Mouse (Mus musculus): ENCODE measurements around the gene Podnl1. TPM values are rescaled to one million over a fixed set of nuclear protein-coding genes. Genes with fewer than 3 reads are reported as not detected.
A peak's percentile ranks its signal among the peaks of the same experiment; 100 is the strongest.

Gene Podnl1
- polyA plus RNA-seq, 1 experiment = 0.74 TPM

- H3K27ac ChIP-seq (ENCODE audit: insufficient read depth, low read depth, low read length) = no peak overlapping the region
- TF ChIP-seq POLR2A (IDR thresholded peaks at IDR 0.05; ENCODE audit: borderline replicate concordance, low read depth, low read length) (no peak), CTCF (IDR thresholded peaks at IDR 0.05; ENCODE audit: low read depth, low read length) (no peak)
- no peaks in the 10 kb centered on the region for H3K4me1 ChIP-seq (ENCODE audit: control insufficient read depth, insufficient read depth, low read length)
- H3K4me3 ChIP-seq (ENCODE audit: insufficient read depth, low read length) = no peak overlapping the region
Measured at GRCm38 (mm10) chr8:84122151-84122550, 3.6 kb upstream of the Podnl1 start.

GRCm38 (mm10) chr8:84126742-84127141 lies 953 bp downstream of the Podnl1 start:
- Histone ChIP-seq H3K4me3 (ENCODE audit: insufficient read depth, low read length) (no peak overlapping the region), H3K4me1 (ENCODE audit: control insufficient read depth, insufficient read depth, low read length) (no peaks in the 10 kb centered on the region), H3K27ac (ENCODE audit: insufficient read depth, low read depth, low read length) (no peak overlapping the region)
- TF ChIP-seq CTCF (IDR thresholded peaks at IDR 0.05; ENCODE audit: low read depth, low read length) = no peak

- Histone ChIP-seq H3K4me3 (ENCODE audit: insufficient read depth, low read length) (no peak overlapping the region), H3K27ac (ENCODE audit: insufficient read depth, low read depth, low read length) (no peak overlapping the region), H3K4me1 (ENCODE audit: control insufficient read depth, insufficient read depth, low read length) (no peaks in the 10 kb centered on the region)
- TF ChIP-seq CTCF (IDR thresholded peaks at IDR 0.05; ENCODE audit: low read depth, low read length) = no peak
- TF ChIP-seq POLR2A (IDR thresholded peaks at IDR 0.05; ENCODE audit: borderline replicate concordance, low read depth, low read length) = no peak
Measured at GRCm38 (mm10) chr8:84127202-84127901, 1.6 kb downstream of the Podnl1 start.

- H3K4me1 ChIP-seq (ENCODE audit: control insufficient read depth, insufficient read depth, low read length) = no peaks in the 10 kb centered on the region
- no peak overlapping the region for H3K27ac ChIP-seq (ENCODE audit: insufficient read depth, low read depth, low read length)
- TF ChIP-seq POLR2A (IDR thresholded peaks at IDR 0.05; ENCODE audit: borderline replicate concordance, low read depth, low read length) = no peak
- TF ChIP-seq CTCF (IDR thresholded peaks at IDR 0.05; ENCODE audit: low read depth, low read length) = no peak
- H3K4me3 ChIP-seq (ENCODE audit: insufficient read depth, low read length) = no peak overlapping the region
Measured at GRCm38 (mm10) chr8:84128277-84128676, 2.5 kb downstream of the Podnl1 start.

GRCm38 (mm10) chr8:84130806-84131205 lies 5.0 kb downstream of the Podnl1 start:
- H3K4me1 ChIP-seq (ENCODE audit: control insufficient read depth, insufficient read depth, low read length) = no peaks in the 10 kb centered on the region
- no peak overlapping the region for H3K4me3 ChIP-seq (ENCODE audit: insufficient read depth, low read length)
- no peak overlapping the region for H3K27ac ChIP-seq (ENCODE audit: insufficient read depth, low read depth, low read length)
- TF ChIP-seq CTCF (IDR thresholded peaks at IDR 0.05; ENCODE audit: low read depth, low read length) (no peak), POLR2A (IDR thresholded peaks at IDR 0.05; ENCODE audit: borderline replicate concordance, low read depth, low read length) (no peak)

GRCm38 (mm10) chr8:84132225-84132624 lies 6.4 kb downstream of the Podnl1 start:
- H3K27ac ChIP-seq (ENCODE audit: insufficient read depth, low read depth, low read length) = no peak overlapping the region
- no peak for TF ChIP-seq CTCF (IDR thresholded peaks at IDR 0.05; ENCODE audit: low read depth, low read length)
- no peak for TF ChIP-seq POLR2A (IDR thresholded peaks at IDR 0.05; ENCODE audit: borderline replicate concordance, low read depth, low read length)
- H3K4me3 ChIP-seq (ENCODE audit: insufficient read depth, low read length) = no peak overlapping the region
- no peaks in the 10 kb centered on the region for H3K4me1 ChIP-seq (ENCODE audit: control insufficient read depth, insufficient read depth, low read length)

- no peaks in the 10 kb centered on the region for H3K4me1 ChIP-seq (ENCODE audit: control insufficient read depth, insufficient read depth, low read length)
- H3K27ac ChIP-seq (ENCODE audit: insufficient read depth, low read depth, low read length) = no peak overlapping the region
- H3K4me3 ChIP-seq (ENCODE audit: insufficient read depth, low read length) = no peak overlapping the region
- no peak for TF ChIP-seq CTCF (IDR thresholded peaks at IDR 0.05; ENCODE audit: low read depth, low read length)
- no peak for TF ChIP-seq POLR2A (IDR thresholded peaks at IDR 0.05; ENCODE audit: borderline replicate concordance, low read depth, low read length)
Measured at GRCm38 (mm10) chr8:84137848-84138247, 12.1 kb downstream of the Podnl1 start.

- no peak overlapping the region for H3K27ac ChIP-seq (ENCODE audit: insufficient read depth, low read depth, low read length)
- H3K4me3 ChIP-seq (ENCODE audit: insufficient read depth, low read length) = no peak overlapping the region
- peaks cover 13% of the 10 kb centered on the region for H3K4me1 ChIP-seq (ENCODE audit: control insufficient read depth, insufficient read depth, low read length)
- TF ChIP-seq POLR2A (IDR thresholded peaks at IDR 0.05; ENCODE audit: borderline replicate concordance, low read depth, low read length) = no peak
- no peak for TF ChIP-seq CTCF (IDR thresholded peaks at IDR 0.05; ENCODE audit: low read depth, low read length)
Measured at GRCm38 (mm10) chr8:84140838-84141237, 15.0 kb downstream of the Podnl1 start.

GRCm38 (mm10) chr8:84144636-84145245 lies 19.0 kb downstream of the Podnl1 start:
- peaks cover 28% of the 10 kb centered on the region for H3K4me1 ChIP-seq (ENCODE audit: control insufficient read depth, insufficient read depth, low read length)
- TF ChIP-seq POLR2A (IDR thresholded peaks at IDR 0.05; ENCODE audit: borderline replicate concordance, low read depth, low read length) (no peak), CTCF (IDR thresholded peaks at IDR 0.05; ENCODE audit: low read depth, low read length) (no peak)

GRCm38 (mm10) chr8:84147324-84147766 lies 21.6 kb downstream of the Podnl1 start:
- H3K4me3 ChIP-seq (ENCODE audit: insufficient read depth, low read length) = peak overlapping the region; percentile 93

More at GRCm38 (mm10) chr8:84144636-84145245, 19.0 kb downstream of the Podnl1 start:
- no peak overlapping the region for H3K27ac ChIP-seq (ENCODE audit: insufficient read depth, low read depth, low read length)
- no peak overlapping the region for H3K4me3 ChIP-seq (ENCODE audit: insufficient read depth, low read length)

More at GRCm38 (mm10) chr8:84147324-84147766, 21.6 kb downstream of the Podnl1 start:
- TF ChIP-seq POLR2A (IDR thresholded peaks at IDR 0.05; ENCODE audit: borderline replicate concordance, low read depth, low read length) = no peak
- no peak for TF ChIP-seq CTCF (IDR thresholded peaks at IDR 0.05; ENCODE audit: low read depth, low read length)
- H3K4me1 ChIP-seq (ENCODE audit: control insufficient read depth, insufficient read depth, low read length) = peaks cover 28% of the 10 kb centered on the region
- H3K27ac ChIP-seq (ENCODE audit: insufficient read depth, low read depth, low read length) = no peak overlapping the region
